Mouse (Mus musculus) intestine, embryonic 15.5 days (tissue): ENCODE measurements around the gene Paqr6. TPM values are rescaled to one million over a fixed set of nuclear protein-coding genes. Genes with fewer than 3 reads are reported as not detected.

Source experiments
- ATAC-seq: fragments of 200-750 bp; cut with Nextera tagmentation; 2 replicates; pipeline ENCODE4 v1.8.0; 2017; ENCODE audit warnings: moderate TSS enrichment, moderate library complexity
- H3K27ac ChIP-seq: fragments of 300-500 bp; sonication (generic); 2 replicates; pipeline ENCODE4 v1.5.1; 2015; ENCODE audit warnings: mild to moderate bottlenecking, inconsistent platforms
- H3K27me3 ChIP-seq: fragments of 300-500 bp; sonication (generic); replicated peaks from 2 replicates; pipeline ENCODE4 v1.6.1; 2015; ENCODE audit warnings: inconsistent platforms
- H3K36me3 ChIP-seq: fragments of 300-500 bp; sonication (generic); 2 replicates; pipeline ENCODE4 v1.6.1; 2015; ENCODE audit warnings: inconsistent platforms
- H3K4me1 ChIP-seq: fragments of 300-500 bp; sonication (generic); replicated peaks from 2 replicates; pipeline ENCODE4 v1.6.1; 2015; ENCODE audit warnings: inconsistent platforms
- H3K4me2 ChIP-seq: fragments of 300-500 bp; sonication (generic); replicated peaks from 2 replicates; pipeline ENCODE4 v1.6.1; 2015; ENCODE audit warnings: mild to moderate bottlenecking, inconsistent platforms
- H3K4me3 ChIP-seq: fragments of 300-500 bp; sonication (generic); replicated peaks from 2 replicates; pipeline ENCODE4 v1.5.1; 2015; ENCODE audit warnings: inconsistent platforms
- H3K9ac ChIP-seq: fragments of 300-500 bp; sonication (generic); 2 replicates; pipeline ENCODE4 v1.6.1; 2015; ENCODE audit warnings: inconsistent platforms
- H3K9me3 ChIP-seq: fragments of 300-500 bp; sonication (generic); 2 replicates; pipeline ENCODE4 v1.6.1; 2016; ENCODE audit warnings: inconsistent platforms
- WGBS: fragments of 180-500 bp; shearing (Covaris S2); methylation state at CpG from one replicate; pipeline ENCODE4 v1.1.7; 2015; 5-methylcytosine and 5-hydroxymethylcytosine counted together
- polyA plus RNA-seq: library from polyadenylated mRNA; unstranded; fragments of >200 nt; fragmentation: Nextera tagmentation; extraction: Ambion mirVana; gene quantifications from 2 replicates; pipeline ENCODE4 v1.2.1, GENCODE M21; 2015

Gene Paqr6
- polyA plus RNA-seq, result 3.7 and 4.2 TPM in 2 replicates

GRCm38 (mm10) chr3:88364337-88364736 lies at the start of gene Paqr6:
TSS of gene Paqr6 (plus strand) at chr3:88364584.
- ATAC-seq, result peak; percentile 44
- Histone ChIP-seq H3K36me3 (peaks cover 31% of the 10 kb centered on the region), H3K4me2 (peak within 1 kb of the TSS; percentile 54), H3K27me3 (peaks cover 14% of the 10 kb centered on the region), H3K4me1 (peaks cover 13% of the 10 kb centered on the region), H3K27ac (no peak within 1 kb of the TSS), H3K4me3 (peak within 1 kb of the TSS; percentile 22), H3K9me3 (no peaks in the 10 kb centered on the region), H3K9ac (0 out of 2 replicates have a peak within 1 kb of the TSS, but pooled peaks have one; percentile 17)
- WGBS, result 3% methylated on average over 16 of the region's 16 CpGs

- H3K36me3 ChIP-seq, result peaks cover 34% of the 10 kb centered on the region
- peak within 1 kb of the TSS; percentile 84 for H3K4me3 ChIP-seq
- H3K4me2 ChIP-seq, result peak within 1 kb of the TSS; percentile 85
- 0 out of 2 replicates have a peak within 1 kb of the TSS, but pooled peaks have one; percentile 40 for H3K27ac ChIP-seq
- peak; percentile 88 for ATAC-seq
- no peaks in the 10 kb centered on the region for H3K27me3 ChIP-seq
- H3K4me1 ChIP-seq, result peaks cover 7% of the 10 kb centered on the region
- WGBS, result under 1% methylated on average over 10 of the region's 10 CpGs
- H3K9me3 ChIP-seq, result no peaks in the 10 kb centered on the region
- H3K9ac ChIP-seq, result peak within 1 kb of the TSS; percentile 68
Measured at GRCm38 (mm10) chr3:88324951-88325405, 39.4 kb upstream of the Paqr6 start, which contains the start of gene Glmp. TSS of gene Glmp (plus strand) at chr3:88325023.

GRCm38 (mm10) chr3:88328956-88329355 lies 35.4 kb upstream of the Paqr6 start:
- Histone ChIP-seq H3K4me3 (no peak overlapping the region), H3K9ac (no peak overlapping the region), H3K36me3 (peaks cover 6% of the 10 kb centered on the region; the same call in 1 of the 2 replicates), H3K4me1 (peaks cover 10% of the 10 kb centered on the region), H3K9me3 (no peaks in the 10 kb centered on the region), H3K27me3 (no peaks in the 10 kb centered on the region), H3K27ac (no peak overlapping the region), H3K4me2 (no peak overlapping the region)
- 59% methylated on average over 5 of the region's 5 CpGs for WGBS
- ATAC-seq, result no peak

- H3K4me3 ChIP-seq, result no peak overlapping the region
- no peaks in the 10 kb centered on the region for H3K27me3 ChIP-seq
- peaks cover 6% of the 10 kb centered on the region; the same call in 1 of the 2 replicates for H3K36me3 ChIP-seq
- no peaks in the 10 kb centered on the region for H3K9me3 ChIP-seq
- peaks cover 3% of the 10 kb centered on the region; the same call in 1 of the 2 replicates for H3K4me1 ChIP-seq
- ATAC-seq, result no peak
- H3K9ac ChIP-seq, result no peak overlapping the region
- H3K27ac ChIP-seq, result no peak overlapping the region
- H3K4me2 ChIP-seq, result no peak overlapping the region
- 38% methylated on average over 2 of the region's 2 CpGs for WGBS
Measured at GRCm38 (mm10) chr3:88331282-88331681, 33.1 kb upstream of the Paqr6 start.

GRCm38 (mm10) chr3:88334029-88334658 lies 30.2 kb upstream of the Paqr6 start:
- ATAC-seq, result peak; percentile 83
- peak overlapping the region; percentile 42 for H3K9ac ChIP-seq
- peaks cover 10% of the 10 kb centered on the region for H3K4me1 ChIP-seq
- no peaks in the 10 kb centered on the region for H3K27me3 ChIP-seq
- peaks cover 2% of the 10 kb centered on the region; the same call in 1 of the 2 replicates for H3K36me3 ChIP-seq
- H3K9me3 ChIP-seq, result no peaks in the 10 kb centered on the region
- peak overlapping the region; percentile 66 for H3K4me2 ChIP-seq
- WGBS, result 34% methylated on average over 12 of the region's 12 CpGs
- H3K4me3 ChIP-seq, result peak overlapping the region; percentile 81
- H3K27ac ChIP-seq, result peak overlapping the region; percentile 93

GRCm38 (mm10) chr3:88334902-88335435 lies 29.4 kb upstream of the Paqr6 start:
- 32% methylated on average over 3 of the region's 3 CpGs for WGBS
- no peak for ATAC-seq
- Histone ChIP-seq H3K4me3 (peak overlapping the region; percentile 81), H3K4me2 (peak overlapping the region; percentile 66), H3K27me3 (no peaks in the 10 kb centered on the region), H3K9ac (peak overlapping the region; percentile 95), H3K36me3 (no peaks in the 10 kb centered on the region), H3K27ac (peak overlapping the region; percentile 93), H3K9me3 (no peaks in the 10 kb centered on the region), H3K4me1 (peaks cover 10% of the 10 kb centered on the region)

- H3K9ac ChIP-seq, result peak overlapping the region; percentile 95
- H3K4me2 ChIP-seq, result peak overlapping the region; percentile 66
- peaks cover 10% of the 10 kb centered on the region for H3K4me1 ChIP-seq
- H3K4me3 ChIP-seq, result peak overlapping the region; percentile 81
- peak; percentile 31 for ATAC-seq
- H3K36me3 ChIP-seq, result no peaks in the 10 kb centered on the region
- peak overlapping the region; percentile 93 for H3K27ac ChIP-seq
- H3K9me3 ChIP-seq, result no peaks in the 10 kb centered on the region
- no peaks in the 10 kb centered on the region for H3K27me3 ChIP-seq
- under 1% methylated on average over 27 of the region's 27 CpGs for WGBS
Measured at GRCm38 (mm10) chr3:88335436-88336053, 28.8 kb upstream of the Paqr6 start.

GRCm38 (mm10) chr3:88336058-88337013 lies 28.0 kb upstream of the Paqr6 start, which contains the start of the genes Tmem79 and Smg5:
TSS of gene Tmem79 (minus strand) at chr3:88336148.
TSS of gene Smg5 (plus strand) at chr3:88336260.
- ATAC-seq, result peak; percentile 89
- H3K4me2 ChIP-seq, result peak within 1 kb of the TSS; percentile 66
- H3K9ac ChIP-seq, result peak within 1 kb of the TSS; percentile 95
- peak within 1 kb of the TSS; percentile 81 for H3K4me3 ChIP-seq
- H3K27me3 ChIP-seq, result no peaks in the 10 kb centered on the region
- H3K36me3 ChIP-seq, result no peaks in the 10 kb centered on the region
- peak within 1 kb of the TSS; percentile 93 for H3K27ac ChIP-seq
- peaks cover 10% of the 10 kb centered on the region for H3K4me1 ChIP-seq
- H3K9me3 ChIP-seq, result no peaks in the 10 kb centered on the region
- WGBS, result 1% methylated on average over 48 of the region's 66 CpGs

GRCm38 (mm10) chr3:88337367-88338020 lies 26.9 kb upstream of the Paqr6 start:
- Histone ChIP-seq H3K4me3 (peak overlapping the region; percentile 81; the same call in 1 of the 2 replicates), H3K9ac (peak overlapping the region; percentile 11; the same call in 1 of the 2 replicates), H3K9me3 (no peaks in the 10 kb centered on the region), H3K36me3 (peaks cover 5% of the 10 kb centered on the region), H3K4me2 (peak overlapping the region; percentile 60), H3K27me3 (no peaks in the 10 kb centered on the region), H3K27ac (peak overlapping the region; percentile 45), H3K4me1 (peaks cover 10% of the 10 kb centered on the region)
- ATAC-seq, result no peak
- WGBS, result 54% methylated on average over 11 of the region's 11 CpGs

- peaks cover 8% of the 10 kb centered on the region for H3K4me1 ChIP-seq
- H3K9ac ChIP-seq, result no peak overlapping the region
- H3K36me3 ChIP-seq, result peaks cover 12% of the 10 kb centered on the region
- H3K4me2 ChIP-seq, result no peak overlapping the region
- H3K27ac ChIP-seq, result no peak overlapping the region
- no peak overlapping the region for H3K4me3 ChIP-seq
- no peaks in the 10 kb centered on the region for H3K9me3 ChIP-seq
- no peaks in the 10 kb centered on the region for H3K27me3 ChIP-seq
- 91% methylated on average over 7 of the region's 7 CpGs for WGBS
- ATAC-seq, result no peak
Measured at GRCm38 (mm10) chr3:88338316-88338715, 26.1 kb upstream of the Paqr6 start.

GRCm38 (mm10) chr3:88339006-88339405 lies 25.4 kb upstream of the Paqr6 start:
- 69% methylated on average over 3 of the region's 3 CpGs for WGBS
- Histone ChIP-seq H3K9me3 (no peaks in the 10 kb centered on the region), H3K36me3 (peaks cover 19% of the 10 kb centered on the region)

More at GRCm38 (mm10) chr3:88339006-88339405, 25.4 kb upstream of the Paqr6 start:
- Histone ChIP-seq H3K27me3 (no peaks in the 10 kb centered on the region), H3K4me3 (no peak overlapping the region), H3K4me1 (peaks cover 7% of the 10 kb centered on the region), H3K9ac (no peak overlapping the region), H3K4me2 (no peak overlapping the region), H3K27ac (no peak overlapping the region)
- ATAC-seq, result no peak
